Mouse (Mus musculus): ENCODE data around the gene Gm17374.
"Not testable (repeated sequence)": the region's sequence is repeated elsewhere in the genome, so short reads cannot be mapped to it uniquely, and the experiment has no call there.

Gm17374 gene

DNA sequence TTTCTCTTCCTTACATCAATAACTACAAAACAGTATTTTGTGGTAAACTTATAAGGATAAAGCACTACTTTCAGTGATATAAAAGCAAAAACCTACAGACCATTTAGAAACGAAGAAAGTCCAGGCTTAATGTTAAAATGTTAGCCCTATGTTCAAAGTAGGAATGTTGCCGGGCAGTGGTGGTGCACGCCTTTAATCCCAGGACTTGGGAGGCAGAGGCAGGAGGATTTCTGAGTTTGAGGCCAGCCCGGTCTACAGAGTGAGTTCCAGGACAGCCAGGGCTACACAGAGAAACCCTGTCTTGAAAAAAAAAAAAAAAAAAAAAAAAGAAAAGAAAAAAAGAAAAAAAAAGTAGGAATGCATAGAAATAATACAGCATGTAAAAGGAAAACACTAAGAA lies at the start of gene Gm17374:
Gene Gm17374, plus strand, starts transcription at position 301 of the 400 bp plus-strand sequence.
- in situ Hi-C loops (cut with MboI), result not testable (repeated sequence)

DNA sequence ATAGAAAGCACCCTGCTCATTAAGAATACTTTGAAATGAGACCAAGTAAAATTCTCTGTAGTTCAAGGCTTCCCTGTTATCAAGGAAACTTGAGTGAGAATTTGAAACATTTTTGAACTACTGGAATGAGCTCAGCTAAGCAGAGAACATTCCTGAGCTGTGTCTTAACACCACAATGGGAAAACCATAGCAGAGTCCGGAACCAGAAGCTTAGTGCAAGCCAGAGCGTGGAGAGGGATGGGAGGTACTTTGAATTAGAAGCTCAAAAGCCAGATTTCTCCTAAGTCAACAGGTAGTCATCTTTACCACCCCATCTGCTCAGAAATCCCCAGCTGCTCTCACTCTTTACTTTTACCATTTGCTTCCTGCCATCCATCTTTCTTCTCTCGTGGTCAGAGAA lies 46.9 kb upstream of the Gm17374 start:
- in situ Hi-C loops (cut with MboI), result no loop called here

DNA sequence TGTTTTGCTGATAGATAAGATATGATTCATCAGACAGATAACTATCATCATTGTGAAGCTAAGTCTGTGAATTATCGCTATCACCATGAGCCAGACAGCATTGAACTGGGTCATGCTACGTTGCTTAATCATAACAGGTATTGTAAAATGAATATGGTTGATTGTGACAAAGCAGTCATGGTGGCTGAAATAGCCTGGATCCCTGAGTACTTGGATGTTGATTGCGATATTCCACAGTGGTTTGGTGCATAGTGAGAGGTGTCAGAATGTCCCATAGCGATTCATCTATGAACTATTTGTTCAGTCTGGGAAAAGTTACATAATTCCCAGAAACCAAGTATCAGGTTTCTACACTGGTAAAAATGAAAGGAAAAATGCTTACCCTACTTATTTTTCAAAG lies 44.2 kb upstream of the Gm17374 start:
- in situ Hi-C loops (cut with MboI), result no loop called here

DNA sequence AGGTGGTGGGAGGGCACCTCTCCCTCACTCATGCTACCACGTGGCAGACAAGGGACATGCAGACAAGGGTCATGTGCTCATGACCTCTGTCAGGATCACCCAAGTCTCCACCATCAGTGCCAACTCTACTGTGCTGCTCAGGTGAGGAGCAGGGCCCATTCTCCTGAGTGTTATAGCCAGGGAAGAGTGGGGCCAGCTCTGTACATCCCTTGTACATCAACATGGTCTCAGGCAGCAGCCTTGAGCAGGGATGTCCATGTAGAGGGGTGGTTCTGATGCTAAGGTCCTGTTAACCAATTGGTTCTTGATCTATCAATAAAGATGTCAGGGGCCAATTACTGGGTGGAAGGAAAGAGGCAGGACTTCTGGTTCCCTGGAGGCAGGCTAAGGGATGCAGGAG lies 42.9 kb upstream of the Gm17374 start:
- in situ Hi-C loops (cut with MboI), result no loop called here

GRCm38 (mm10) chr2:140113851-140114250 lies 38.0 kb upstream of the Gm17374 start:
- in situ Hi-C loops (cut with MboI), result no loop called here

DNA sequence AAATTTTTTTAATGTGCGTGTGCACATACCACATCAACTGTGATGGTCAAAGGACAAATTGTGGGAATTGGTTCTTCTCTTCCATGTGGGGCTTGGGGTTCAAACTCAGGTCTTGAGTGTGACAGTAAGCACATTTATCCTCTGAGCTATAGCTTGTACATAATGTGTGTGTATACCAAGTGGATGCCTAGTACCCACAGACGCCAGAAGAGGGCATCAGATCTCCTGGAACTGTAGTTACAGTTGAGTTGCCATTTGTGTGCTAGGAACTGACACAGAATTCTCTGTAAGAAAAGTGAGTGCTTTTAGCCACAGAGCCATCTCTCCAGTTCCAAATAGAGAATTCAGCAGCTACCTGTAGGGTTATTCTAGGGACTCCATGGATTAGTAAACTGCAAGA lies 26.3 kb upstream of the Gm17374 start:
- in situ Hi-C loops (cut with MboI), result no loop called here

GRCm38 (mm10) chr2:140159186-140159730 lies 7.4 kb downstream of the Gm17374 start:
- in situ Hi-C loops (cut with MboI), result no loop called here

GRCm38 (mm10) chr2:140163351-140163854 lies 11.6 kb downstream of the Gm17374 start:
- in situ Hi-C loops (cut with MboI), result no loop called here

GRCm38 (mm10) chr2:140169057-140169456 lies 17.2 kb downstream of the Gm17374 start:
- in situ Hi-C loops (cut with MboI), result no loop called here

DNA sequence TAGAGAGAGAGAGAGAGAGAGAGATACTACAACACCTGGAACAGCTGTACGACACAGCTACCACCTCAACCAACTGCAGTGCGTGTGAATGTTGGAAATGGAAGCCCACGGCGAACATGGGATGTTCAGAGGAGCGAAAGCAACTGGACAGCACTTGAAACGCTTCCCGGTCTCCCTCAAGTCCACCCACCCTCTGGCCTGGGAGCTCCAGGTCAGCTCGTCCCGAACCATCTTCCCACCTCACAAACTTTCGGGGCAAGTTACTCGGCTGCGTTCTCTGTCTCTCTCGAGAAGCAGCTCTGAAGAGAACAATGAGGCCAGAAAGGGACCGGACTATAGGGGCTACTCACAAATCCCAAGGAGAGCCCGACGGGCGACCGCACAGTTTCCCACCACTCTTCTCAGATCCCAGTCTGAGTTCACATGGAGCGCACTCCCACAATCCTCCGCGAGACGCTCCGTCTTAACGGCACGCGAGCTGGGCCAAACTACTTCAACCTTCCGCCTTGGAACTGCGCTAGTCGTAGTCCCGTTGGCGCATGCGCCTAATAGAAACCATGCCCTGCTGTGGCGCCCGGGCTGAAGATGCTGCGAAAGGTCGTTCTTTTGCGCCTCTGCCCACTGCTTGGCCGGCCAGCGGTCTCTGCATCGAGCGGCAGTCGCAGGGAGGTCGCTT lies 18.4 kb downstream of the Gm17374 start, which contains the start of the genes Esf1 and Ndufaf5:
Gene Esf1, minus strand, starts transcription at position 438 of the 676 bp plus-strand sequence.
Gene Ndufaf5, plus strand, starts transcription at position 523 of the 676 bp plus-strand sequence.
- in situ Hi-C loops (cut with MboI), result no loop called here

GRCm38 (mm10) chr2:140170803-140171553 lies 19.1 kb downstream of the Gm17374 start:
- in situ Hi-C loops (cut with MboI), result no loop called here

GRCm38 (mm10) chr2:140185685-140186210 lies 33.9 kb downstream of the Gm17374 start:
- in situ Hi-C loops (cut with MboI), result not testable (repeated sequence)

GRCm38 (mm10) chr2:140200713-140201112 lies 48.9 kb downstream of the Gm17374 start:
- in situ Hi-C loops (cut with MboI), result no loop called here

DNA sequence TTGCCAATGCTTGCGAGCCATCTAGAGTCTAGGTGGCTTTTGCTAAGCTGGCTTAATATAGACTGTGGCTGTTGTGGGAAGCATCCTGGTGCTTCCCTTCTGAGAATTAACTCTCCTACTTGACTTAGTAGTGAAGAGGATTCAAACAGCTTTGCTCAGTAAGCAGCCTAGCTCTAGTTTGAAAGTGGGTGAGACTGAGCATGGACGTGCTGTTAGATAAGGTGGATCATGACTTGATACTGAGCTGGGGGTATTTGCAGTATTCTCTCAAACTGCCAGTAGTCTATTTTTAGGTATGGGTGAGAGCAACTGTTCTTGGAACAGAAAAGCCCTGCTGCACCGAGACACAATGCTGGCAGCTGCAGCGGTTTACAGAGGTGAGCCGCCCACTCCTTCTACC lies 50.7 kb downstream of the Gm17374 start:
- in situ Hi-C loops (cut with MboI), result no loop called here
